Mouse (Mus musculus) adrenal gland, adult 2 months (tissue): ENCODE data around the gene Smg1. TPM values are rescaled to one million over a fixed set of nuclear protein-coding genes. Genes with fewer than 3 reads are reported as not detected.
A peak's percentile ranks its signal among the peaks of the same experiment; 100 is the strongest.

ENCODE experiments used
- DNase-seq: peaks from one replicate; pipeline ENCODE4 v3.0.0; 2021
- long read RNA-seq: library from polyadenylated mRNA; stranded (forward); transcript quantifications from one replicate; pipeline ENCODE4 v2.0.0, GENCODE M21; 2021
- polyA plus RNA-seq: library from polyadenylated mRNA; depleted of rRNA; stranded (reverse); fragments of >200 nt; gene quantifications from 2 replicates; pipeline ENCODE4 v1.2.3, GENCODE M21; 2012; rRNA removed
- total RNA-seq, 2 experiments: library from RNA; stranded (reverse); gene quantifications; 2 replicates each; pipeline ENCODE4 v1.2.3; 2021

The Smg1 gene
- 10 to 100 TPM; 29.9 to 44.5 TPM for total RNA-seq
- polyA plus RNA-seq: 38.4 and 39.7 TPM in 2 replicates
- long read RNA-seq: 0 reads

GRCm38 (mm10) chr7:118243453-118244385 is at the start of gene Smg1:
Smg1 (minus strand) TSS chr7:118243670.
- peak; percentile 100 for DNase-seq

DNA sequence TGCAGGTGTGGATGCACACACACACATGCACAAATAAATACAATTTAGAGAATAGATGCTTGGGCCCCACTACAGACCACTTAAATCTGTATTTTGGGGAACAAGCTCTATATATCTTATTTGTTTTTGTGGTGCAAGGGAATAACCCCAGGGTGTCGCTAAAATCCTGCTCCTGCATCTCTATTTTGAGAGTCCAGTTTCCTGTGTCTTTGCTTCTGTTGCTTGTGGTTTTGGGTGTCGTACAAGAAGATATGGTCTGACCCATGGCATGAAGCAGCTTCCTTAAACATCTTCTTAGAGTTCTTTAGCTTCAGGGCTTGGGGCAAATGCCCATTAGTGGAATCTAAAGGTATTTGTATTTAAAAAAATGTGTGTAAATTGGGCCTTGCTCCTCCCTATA is 39.7 kb upstream of the Smg1 start:
- DNase-seq: no peak

GRCm38 (mm10) chr7:118282543-118282942 is 39.1 kb upstream of the Smg1 start:
- no peak for DNase-seq

DNA sequence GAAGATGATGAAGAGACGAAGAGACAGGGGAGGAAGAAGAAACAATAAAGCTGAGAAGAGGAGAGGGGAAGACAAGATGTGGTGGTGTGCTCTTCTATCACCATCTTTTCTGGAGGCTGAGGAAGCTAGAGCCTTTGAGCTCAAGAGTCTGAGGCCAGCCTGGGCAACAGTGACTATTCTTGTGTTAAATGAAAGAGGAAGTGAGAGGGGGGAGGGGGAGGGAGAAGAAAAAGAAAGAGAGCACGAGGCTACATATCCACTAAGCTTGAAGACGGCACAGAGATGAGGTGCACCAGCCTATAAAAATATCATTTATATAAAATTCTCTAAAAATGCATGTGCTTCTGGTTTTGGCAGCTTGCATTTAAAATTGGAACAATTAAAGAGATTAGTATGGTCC is 36.1 kb upstream of the Smg1 start:
- no peak for DNase-seq

GRCm38 (mm10) chr7:118277335-118277910 is 34.0 kb upstream of the Smg1 start:
- peak; percentile 72 for DNase-seq

DNA sequence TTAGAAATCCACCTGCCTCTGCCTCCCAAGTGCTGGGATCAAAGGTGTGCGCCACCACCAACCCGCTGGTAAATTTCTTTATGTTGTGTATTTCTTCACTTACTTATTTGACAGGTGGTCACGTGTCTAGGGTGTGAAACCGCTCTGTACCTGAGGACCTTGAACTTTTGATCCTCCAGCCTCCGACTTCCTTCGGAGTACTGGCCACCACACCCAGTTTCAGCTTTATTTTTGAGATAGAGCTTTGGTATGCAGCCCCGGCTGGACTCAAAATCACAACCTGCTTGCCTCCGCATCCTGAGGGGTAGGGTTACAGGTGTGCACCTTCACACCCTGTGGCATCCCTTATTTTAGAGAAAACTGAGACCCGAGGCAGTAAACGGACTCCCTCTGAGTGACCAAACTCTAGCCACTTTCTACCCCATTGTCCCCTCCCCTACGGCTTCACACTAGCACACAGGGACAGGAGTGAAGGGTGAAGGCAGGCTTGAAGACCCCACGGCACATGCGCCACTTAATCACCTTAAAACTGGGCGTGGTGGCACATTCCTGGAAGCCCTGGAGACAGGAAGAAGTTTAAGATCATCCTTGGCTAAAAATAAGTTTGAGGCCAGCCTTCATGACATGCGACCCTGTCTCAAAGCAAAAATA is 33.3 kb upstream of the Smg1 start:
- no peak for DNase-seq

GRCm38 (mm10) chr7:118275265-118275664 is 31.8 kb upstream of the Smg1 start:
- DNase-seq: no peak

DNA sequence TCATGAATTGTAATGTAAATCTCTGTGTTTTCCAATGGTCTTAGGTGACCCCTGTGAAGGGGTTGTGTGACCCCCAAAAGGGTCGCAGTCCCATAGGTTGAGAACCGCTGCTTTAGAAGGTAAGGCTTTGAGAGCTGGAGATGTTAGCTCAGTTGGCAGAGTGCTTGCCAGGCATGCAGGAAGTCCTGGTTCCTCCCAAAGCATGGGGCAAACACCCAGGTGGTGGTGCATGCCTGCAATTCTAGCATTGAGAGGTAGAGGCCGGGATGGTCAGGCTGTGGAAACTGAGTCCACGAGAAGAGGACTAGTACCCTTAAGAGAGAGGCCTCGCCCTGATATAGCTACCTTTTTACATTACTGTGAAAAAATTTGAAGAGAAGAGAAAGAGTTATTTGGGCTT is 31.4 kb upstream of the Smg1 start:
- no peak for DNase-seq

DNA sequence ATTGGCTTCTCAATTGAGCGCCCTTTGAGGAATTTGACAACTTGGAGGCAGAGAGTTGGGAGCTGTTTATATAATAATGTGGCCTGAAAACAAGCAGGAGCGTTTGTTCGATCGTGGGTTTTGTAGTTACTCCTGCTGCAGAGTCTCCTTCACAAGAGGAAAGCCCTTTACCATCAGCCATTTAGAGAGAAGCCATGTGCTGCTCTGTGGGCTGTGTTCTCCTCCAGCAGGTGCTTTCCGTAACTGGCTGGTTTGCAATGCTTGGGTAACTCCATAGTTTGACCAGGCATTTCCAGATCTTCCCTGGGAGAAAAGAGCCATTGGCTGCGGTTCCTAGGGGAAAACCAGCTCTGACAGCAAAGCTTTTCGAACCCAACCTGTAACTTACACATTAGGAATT is 30.7 kb upstream of the Smg1 start:
- DNase-seq: no peak

DNA sequence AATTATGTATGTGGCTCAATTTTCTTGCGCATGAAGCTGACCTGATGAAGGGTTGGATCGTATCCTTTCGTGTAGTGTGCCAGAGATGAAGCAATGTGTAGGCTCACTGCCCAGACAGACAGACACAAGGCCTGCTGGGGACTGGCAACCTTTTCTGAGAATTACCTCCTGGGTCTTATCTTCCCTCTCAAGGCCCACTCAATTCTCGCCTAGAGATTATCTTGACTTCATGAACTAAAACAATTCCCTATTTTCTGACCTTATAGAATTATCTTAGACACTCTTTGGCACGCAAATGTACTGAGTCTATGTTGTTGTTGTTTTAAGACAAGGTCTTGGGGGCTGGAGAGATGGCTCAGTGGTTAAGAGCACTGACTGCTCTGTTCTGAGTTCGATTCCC is 22.6 kb upstream of the Smg1 start:
- peak; percentile 79 for DNase-seq

DNA sequence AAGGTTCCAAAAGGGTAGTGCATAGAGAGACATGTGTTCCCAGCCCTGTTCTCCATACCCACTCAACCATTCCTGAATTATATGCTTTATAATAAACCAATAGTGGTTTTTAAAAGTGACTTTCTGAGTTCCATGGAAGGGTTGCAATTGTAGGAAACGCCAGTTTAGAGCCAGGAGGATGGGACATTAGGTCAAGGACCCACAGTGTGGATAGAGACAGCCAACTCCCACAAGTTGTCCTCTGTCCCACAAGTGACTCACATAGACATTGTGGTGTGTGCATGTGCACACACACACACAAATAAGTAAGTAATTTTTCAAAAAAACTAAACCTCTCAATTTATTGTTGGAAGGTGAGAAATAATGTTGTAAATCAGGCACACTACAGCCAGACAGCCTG is 20.1 kb upstream of the Smg1 start:
- peak; percentile 36 for DNase-seq

GRCm38 (mm10) chr7:118262409-118262808 is 18.9 kb upstream of the Smg1 start:
- no peak for DNase-seq

DNA sequence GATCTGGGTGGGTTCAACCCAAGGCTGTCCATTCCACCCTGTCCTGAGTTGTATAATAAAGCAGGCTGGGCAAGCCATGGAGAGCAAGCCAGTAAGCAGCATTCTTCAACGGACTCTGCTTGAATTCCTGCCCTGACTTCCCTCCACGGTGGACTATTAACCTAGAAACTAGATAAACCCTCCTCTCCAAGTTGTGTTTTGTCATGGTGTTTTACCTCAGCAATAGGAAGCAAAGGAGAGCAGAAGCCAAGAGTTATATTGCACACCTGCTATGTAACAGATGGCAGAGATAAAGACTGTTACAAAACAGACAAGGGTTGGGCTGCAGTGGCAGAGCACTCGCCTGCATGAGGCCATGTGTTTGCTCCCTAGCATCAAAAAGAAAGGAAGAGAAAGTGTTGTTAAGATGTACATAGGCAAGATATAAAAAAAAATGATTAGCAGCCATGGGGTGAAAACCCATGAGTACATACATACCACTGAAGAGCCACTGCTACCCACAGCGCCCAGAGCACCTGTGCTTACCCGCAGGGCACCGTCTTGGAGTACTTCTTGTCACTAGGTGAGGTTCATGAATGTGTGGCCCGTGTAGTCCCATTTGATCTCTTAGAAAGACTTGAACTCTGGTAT is 16.3 kb upstream of the Smg1 start:
- no peak for DNase-seq

GRCm38 (mm10) chr7:118258451-118258850 is 15.0 kb upstream of the Smg1 start:
- no peak for DNase-seq

- no peak for DNase-seq
Observed at GRCm38 (mm10) chr7:118256740-118257139, 13.3 kb upstream of the Smg1 start.

DNA sequence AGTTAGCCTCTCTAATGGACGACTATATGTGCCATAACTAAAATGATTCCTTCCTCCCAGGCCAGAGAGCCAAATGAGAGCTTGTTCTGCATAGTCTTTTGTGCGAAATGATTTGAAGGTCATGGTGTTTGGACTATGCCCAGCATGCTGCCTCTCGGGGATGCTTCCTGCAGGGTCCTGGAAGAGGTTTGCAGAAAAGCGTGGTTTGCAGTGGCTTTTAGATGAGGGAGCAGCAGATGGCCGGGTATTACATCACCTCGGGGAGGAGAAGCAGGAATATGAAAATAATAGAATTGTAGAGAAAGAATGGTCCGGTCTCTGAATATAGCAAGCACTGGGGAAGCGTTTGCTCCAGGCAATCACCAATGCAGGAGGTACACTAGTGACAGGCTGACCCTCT is 11.0 kb upstream of the Smg1 start:
- DNase-seq: no peak

DNA sequence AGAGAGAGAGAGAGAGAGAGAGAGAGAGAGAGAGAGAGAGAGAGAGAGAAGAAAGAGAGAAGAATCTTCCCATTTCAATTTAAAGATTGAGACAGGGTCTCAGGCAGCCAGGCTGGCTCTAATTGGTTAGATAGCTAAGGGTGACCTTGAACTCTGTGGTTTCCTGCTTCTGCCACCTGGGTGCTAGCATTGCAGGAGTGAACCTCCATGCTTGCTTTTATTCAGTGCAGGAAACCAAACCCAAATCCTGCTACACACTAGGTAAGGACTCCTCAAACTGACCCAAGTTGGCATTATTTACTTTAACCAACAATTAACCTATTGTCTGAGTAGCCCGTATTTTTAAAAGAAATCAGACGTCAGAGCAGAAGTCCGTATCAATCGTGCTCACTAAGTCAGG is 10.5 kb upstream of the Smg1 start:
- DNase-seq: no peak

DNA sequence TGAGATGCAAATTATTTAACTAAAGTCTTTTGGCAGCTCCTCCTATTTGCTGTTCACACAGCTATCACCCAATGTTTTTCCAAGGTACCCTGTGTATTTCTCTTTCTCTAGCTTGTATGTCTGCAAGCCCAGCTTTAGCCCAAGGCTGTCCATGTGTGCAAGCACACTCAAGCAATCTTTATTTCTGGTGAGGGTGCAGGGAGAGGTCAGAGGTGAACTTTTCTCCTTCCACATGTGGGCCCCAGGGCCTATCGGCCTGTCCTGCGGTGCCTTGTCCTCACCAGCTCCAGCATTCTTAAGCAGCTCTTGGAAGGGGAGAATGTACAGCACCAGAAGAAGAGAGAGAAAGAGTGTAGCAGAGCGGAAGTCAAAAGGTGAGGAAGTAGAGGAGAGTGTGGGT is 9.5 kb upstream of the Smg1 start:
- DNase-seq: no peak

DNA sequence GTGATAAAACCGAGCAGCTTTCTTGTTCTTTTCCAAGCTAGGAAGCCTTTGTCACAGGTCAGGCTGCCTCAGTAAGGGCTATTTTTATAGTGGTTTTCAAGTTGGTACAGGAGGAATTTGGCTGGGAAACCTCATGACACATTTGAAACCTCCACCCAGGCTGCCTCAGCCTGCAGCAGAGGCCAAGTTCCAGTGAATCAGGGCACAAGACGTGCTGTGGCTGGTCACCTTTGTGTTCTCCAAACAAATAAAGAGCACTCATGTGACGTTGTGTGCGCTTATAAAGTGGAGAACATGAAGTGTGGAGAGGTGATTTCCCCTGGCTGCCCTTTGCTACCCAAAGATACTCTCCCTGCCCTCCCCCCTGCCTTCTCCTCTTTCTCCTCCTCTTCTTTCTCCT is 8.9 kb upstream of the Smg1 start:
- peak; percentile 76 for DNase-seq

GRCm38 (mm10) chr7:118251392-118252170 is 8.1 kb upstream of the Smg1 start:
- peak; percentile 76 for DNase-seq

DNA sequence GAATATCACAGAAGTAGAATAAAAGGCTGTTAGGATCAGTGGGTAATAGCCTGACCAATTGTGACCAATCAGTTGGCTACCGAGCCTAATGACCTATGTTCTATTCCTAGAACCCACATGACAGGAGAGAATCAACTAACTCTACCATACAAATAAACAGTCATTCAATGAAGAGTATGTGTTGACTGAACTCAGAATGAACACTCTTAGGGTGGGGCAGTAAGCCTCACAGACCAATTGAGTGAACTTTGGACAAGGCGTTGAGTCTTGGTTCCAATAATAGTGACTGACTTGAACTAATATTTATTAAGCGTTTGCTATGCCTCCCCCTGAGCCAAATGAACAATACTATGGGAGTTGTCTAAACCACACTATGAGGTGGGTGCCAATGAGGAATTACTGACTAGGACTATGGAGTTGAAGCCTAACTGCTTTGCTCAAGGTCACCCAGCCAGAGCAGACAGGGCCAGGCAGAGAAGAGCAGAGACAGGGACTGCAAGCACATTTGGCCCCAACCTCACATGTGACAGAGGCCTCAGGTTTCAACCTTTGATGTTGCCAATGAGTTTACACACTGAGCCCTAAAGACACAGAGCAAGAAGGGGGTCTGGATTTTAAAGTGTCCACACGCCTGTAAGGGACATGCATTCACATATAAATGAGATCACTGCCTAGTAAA is 7.2 kb upstream of the Smg1 start:
- no peak for DNase-seq
